Mouse (Mus musculus) neutrophil, adult 65 days (primary cell): ENCODE data around the gene Th. TPM values are rescaled to one million over a fixed set of nuclear protein-coding genes. Genes with fewer than 3 reads are reported as not detected.

Experiments
- total RNA-seq: library from RNA; stranded (reverse); gene quantifications from 2 replicates; pipeline ENCODE4 v1.2.4, GENCODE M21; 2023

The Th gene
- total RNA-seq, result not detected in 2 replicates

GRCm38 (mm10) chr7:142931028-142931427 is at the start of gene Th:
Gene Th, minus strand, starts transcription at chr7:142931128.

GRCm38 (mm10) chr7:142968809-142969511 is 38.0 kb upstream of the Th start, which contains the start of gene Ascl2:
Gene Ascl2, minus strand, starts transcription at chr7:142969264.

Other genes with a start within 250 kb of the Th start
- gene Ins2, start 187.7 kb downstream of the Th start, total RNA-seq, result not detected in 2 replicates
- 3.2 and 4.1 TPM in 2 replicates for gene Ascl2, start 38.1 kb upstream of the Th start, total RNA-seq
- 51.7 and 55.8 TPM in 2 replicates for gene Tspan32, start 73.9 kb upstream of the Th start, total RNA-seq
- gene Cd81, start 121.6 kb upstream of the Th start, total RNA-seq, result 51.4 and 52.9 TPM in 2 replicates
- 8.9 and 13.3 TPM in 2 replicates for gene Tssc4, start 138.1 kb upstream of the Th start, total RNA-seq
- not detected in 2 replicates for gene Trpm5, start 163.5 kb upstream of the Th start, total RNA-seq
- gene Kcnq1, start 175.2 kb upstream of the Th start, total RNA-seq, result not detected in 2 replicates